Mouse (Mus musculus): ENCODE measurements around the gene Dnase1l1. TPM values are rescaled to one million over a fixed set of nuclear protein-coding genes. Genes with fewer than 3 reads are reported as not detected.

The Dnase1l1 gene
- total RNA-seq (2021) = 1 to 10 TPM; 3.0 to 3.3 TPM
- long read RNA-seq, experiment 1, partial matches to known transcripts = 0 of 5 reads
- long read RNA-seq, experiment 1, other reads (novel, unspliced or antisense) = 5 of 5 reads
- long read RNA-seq, experiment 2, partial matches to known transcripts = 1 of 3 reads
- long read RNA-seq, experiment 2, other reads (novel, unspliced or antisense) = 0 of 3 reads

DNA sequence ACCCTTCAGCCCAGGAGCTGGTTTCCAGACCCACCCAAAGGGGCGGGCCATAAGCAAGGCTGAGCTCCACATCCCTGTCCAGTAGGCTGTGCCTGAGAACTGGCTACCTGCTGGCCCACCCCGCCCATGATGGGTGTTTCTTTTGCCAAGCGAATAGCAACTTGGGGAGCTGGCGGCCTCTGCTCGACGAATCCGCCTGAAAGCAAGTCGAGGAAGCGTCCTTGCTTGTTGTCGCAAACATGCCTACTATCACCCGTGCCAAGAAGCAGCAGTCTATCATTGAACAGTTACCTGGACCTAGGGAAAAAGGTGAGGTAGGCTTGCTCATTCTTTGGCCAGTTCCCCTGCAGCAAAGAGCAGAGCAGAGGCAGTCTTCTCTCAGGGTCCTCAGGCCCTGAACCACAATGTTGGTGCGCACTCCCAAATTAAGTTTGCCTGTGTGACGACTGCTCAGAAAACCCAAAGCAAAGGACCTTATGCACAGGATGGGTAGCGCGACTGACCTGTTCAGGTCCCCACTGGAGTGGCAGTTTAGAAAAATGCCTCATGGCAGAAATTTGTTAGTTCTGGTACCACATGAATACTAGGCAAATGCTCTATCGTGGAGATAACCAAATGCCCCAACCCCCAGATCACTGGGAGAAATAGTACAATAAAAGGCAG is at the start of gene Dnase1l1, which contains the start of gene Taz:
TSS of gene Dnase1l1 (minus strand) at position 606 of the 663 bp plus-strand sequence.
TSS of gene Taz (plus strand) at position 181 of the 663 bp plus-strand sequence.
- peak; percentile 21 to 52 for DNase-seq (ENCODE audit: low spot score in 2 of 2)

- DNase-seq (ENCODE audit: low spot score in 2 of 2) = no peak
Observed at GRCm38 (mm10) chrX:74330166-74330930, 48.2 kb upstream of the Dnase1l1 start.

GRCm38 (mm10) chrX:74329215-74329671 is 47.1 kb upstream of the Dnase1l1 start:
- no peak for DNase-seq (ENCODE audit: low spot score in 2 of 2)

DNA sequence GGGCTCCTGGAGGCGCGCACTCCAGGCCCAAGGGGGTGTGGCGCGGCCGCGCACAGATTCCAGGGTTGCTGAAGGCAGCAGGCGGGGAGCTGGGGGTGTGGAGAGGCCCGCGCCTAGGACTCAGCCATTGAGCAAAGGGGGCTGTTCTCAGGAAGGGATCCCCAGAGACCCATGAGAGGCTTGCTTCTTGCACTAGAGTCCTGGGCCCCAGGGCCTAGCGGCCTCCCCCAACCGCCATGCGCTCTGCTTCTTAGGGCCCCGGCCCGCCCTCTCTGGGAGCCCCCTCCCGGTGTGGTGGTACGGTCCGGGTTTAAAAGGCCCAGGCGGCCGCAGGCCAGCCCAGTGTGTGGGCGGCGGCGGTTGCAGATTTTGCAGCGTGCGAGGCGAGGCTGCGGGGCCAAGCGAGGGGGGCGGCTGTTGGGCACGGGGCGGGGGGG is 46.6 kb upstream of the Dnase1l1 start, which contains the start of gene Plxna3:
TSS of gene Plxna3 (plus strand) at position 342 of the 437 bp plus-strand sequence.
- peak; percentile 43 to 58 for DNase-seq (ENCODE audit: low spot score in 2 of 2)

- DNase-seq (ENCODE audit: low spot score in 2 of 2) = peak; percentile 85 to 89
Observed at GRCm38 (mm10) chrX:74312540-74313464, 30.7 kb upstream of the Dnase1l1 start, which contains the start of gene Fam50a. TSS of gene Fam50a (plus strand) at chrX:74313033.

DNA sequence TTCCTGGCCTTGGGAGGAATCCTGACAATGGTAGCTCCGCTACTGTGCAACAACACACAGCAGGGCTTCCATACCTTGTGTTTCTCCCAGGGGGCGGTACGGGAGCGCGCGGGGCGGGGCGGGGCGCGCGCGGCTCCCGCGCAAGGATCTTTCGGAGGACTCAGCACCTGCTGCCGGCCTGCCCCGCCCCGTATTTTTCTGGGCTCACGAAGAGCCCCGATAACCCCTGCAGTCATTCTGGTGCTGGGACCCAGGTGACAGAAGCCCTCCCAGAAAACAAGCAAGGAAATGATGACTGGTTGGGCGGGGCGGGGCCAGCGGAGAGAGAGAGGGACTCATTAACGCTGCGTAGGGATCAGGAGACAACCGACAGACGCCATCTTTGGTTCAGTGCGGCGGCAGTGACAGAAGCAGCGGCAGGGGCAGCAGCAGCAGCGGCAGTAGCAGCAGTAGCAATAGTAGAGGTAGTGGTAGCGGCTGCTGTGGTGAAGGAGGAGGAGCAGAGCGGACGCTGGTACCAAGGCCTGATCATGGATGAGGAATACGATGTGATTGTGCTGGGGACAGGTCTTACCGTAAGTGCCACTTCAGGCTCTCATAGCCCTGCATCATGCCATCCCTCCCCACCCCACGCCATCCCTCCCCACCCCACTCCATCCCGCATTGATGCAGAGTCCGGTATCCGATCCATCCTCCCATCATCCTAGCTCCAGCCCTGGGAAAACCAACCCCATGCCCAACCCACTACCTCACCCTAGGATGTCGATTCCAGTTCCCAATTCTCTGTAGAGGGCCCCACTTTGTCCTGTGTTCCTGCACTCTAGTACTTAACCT is 22.9 kb upstream of the Dnase1l1 start, which contains the start of gene Gdi1:
TSS of gene Gdi1 (plus strand) at position 132 of the 834 bp plus-strand sequence.
- peak; percentile 52 to 67 for DNase-seq (ENCODE audit: low spot score in 2 of 2)

DNA sequence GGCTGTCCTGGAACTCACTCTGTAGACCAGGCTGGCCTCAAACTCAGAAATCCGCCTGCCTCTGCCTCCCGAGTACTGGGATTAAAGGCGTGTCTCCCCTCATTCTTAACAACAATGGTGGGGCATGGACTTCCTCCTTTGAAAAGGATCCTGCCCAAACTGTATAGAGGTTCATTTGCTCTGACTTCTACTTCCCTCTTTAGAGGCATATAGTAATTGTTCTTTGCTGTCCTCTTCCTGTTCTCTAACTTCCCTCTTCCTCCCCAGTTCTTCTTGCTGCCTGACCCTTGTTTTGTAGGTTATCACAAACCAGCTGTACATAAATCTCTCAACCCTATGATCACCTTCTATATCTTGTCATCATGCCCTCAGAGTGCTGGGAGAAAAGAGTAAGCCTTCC is 17.6 kb upstream of the Dnase1l1 start:
- no peak for DNase-seq (ENCODE audit: low spot score in 2 of 2)

GRCm38 (mm10) chrX:74298348-74298747 is 16.2 kb upstream of the Dnase1l1 start:
- DNase-seq (ENCODE audit: low spot score in 2 of 2) = no peak

DNA sequence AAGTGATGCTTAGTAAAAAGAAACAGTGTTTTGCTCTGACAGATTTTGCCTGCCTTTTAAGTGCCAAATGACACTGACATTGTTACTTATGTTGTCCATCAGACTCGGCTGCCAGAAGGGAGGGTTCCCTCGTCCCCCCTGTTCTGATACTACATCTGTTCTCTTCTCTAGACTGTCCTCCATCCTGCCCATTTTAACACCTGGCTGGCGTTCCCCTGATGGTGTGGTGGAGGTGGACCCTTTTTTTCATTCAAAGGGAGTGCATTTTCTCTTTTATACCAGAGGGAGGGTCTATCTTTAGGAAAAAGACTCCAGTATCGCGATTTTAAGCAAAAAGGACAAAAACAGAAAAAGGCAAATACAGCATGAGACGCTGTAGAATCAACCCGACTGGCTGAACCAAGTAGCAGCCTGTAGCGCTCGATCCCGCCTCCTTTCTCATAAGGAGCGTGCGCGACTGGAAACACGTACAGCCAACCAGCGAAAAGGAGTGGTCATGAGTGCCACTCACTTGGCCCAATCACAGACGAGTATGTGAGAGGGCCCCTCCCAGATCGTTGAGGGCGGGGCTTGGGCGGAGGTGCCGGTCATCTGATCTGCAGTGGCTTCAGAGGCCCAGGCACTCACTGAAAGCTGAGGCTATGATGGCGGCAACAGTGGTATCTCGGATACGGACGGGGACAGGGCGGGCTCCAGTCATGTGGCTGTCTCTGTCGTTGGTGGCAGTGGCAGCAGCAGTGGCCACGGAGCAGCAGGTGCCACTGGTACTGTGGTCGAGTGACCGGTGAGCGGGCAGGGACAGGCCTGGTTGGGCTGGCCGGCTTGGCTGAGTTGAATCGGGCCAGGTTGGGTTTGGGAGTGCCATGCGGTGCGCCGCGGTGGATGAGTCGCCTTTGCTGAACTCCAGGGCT is 14.7 kb upstream of the Dnase1l1 start, which contains the start of gene Atp6ap1:
TSS of gene Atp6ap1 (plus strand) at position 560 of the 911 bp plus-strand sequence.
- peak; percentile 90 to 91 for DNase-seq (ENCODE audit: low spot score in 2 of 2)

- DNase-seq (ENCODE audit: low spot score in 2 of 2) = no peak
Observed at GRCm38 (mm10) chrX:74293431-74293830, 11.3 kb upstream of the Dnase1l1 start.

GRCm38 (mm10) chrX:74283092-74283437 is 928 bp upstream of the Dnase1l1 start:
- DNase-seq (ENCODE audit: low spot score in 2 of 2) = no peak

- peak; percentile 78 to 83 for DNase-seq (ENCODE audit: low spot score in 2 of 2)
Observed at GRCm38 (mm10) chrX:74282395-74283091, 406 bp upstream of the Dnase1l1 start.

DNA sequence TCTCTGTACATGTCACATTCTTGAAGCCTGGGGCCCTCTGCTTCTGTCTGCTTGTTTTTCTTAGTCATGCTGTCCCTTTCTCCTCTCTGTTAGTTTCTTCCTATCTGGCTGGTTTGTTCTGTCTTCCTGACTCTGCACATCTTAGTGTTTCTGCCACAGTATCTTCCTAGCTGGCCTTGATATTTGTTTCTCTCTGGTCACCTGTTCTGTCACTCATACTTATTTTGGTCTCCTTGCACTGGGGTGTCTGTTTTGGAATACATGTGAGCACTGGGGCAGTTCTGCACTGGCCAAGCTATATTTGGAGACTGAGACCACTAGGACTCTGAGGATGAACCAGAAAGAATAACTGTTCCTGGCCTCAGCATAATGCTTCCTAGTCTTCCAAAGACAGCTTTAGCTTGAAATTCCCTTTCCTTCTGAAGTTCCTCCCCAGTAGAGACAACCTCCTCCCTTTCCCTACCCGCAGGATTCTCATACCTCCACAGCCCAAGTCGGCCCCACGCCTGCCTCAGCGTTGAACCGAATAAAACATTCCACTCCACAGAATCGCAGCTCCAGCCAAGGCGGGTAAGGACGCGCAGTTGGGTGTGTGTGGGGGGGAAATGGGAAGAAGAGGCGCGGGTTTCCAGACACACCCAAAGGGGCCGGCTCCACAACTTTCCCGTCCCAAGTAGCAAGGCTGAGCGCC is 951 bp downstream of the Dnase1l1 start:
- no peak for DNase-seq (ENCODE audit: low spot score in 2 of 2)

DNA sequence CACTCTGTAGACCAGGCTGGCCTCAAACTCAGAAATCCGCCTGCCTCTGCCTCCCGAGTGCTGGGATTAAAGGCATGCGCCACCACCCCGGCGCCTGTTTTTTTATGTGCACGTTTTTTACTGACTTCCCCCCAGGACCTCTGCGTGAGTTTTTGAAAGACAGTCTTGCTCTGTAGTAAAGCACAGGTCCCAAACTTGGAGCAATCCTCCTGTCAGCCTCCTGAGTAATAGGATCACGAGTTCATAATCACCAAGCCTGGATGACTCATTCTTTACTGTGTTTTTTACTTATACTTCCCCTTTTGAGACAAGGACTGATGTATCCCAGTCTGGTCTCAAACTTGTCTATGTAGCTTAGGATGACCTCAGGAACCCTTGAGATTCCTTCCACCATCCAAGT is 4.2 kb downstream of the Dnase1l1 start:
- DNase-seq (ENCODE audit: low spot score in 2 of 2) = no peak

DNA sequence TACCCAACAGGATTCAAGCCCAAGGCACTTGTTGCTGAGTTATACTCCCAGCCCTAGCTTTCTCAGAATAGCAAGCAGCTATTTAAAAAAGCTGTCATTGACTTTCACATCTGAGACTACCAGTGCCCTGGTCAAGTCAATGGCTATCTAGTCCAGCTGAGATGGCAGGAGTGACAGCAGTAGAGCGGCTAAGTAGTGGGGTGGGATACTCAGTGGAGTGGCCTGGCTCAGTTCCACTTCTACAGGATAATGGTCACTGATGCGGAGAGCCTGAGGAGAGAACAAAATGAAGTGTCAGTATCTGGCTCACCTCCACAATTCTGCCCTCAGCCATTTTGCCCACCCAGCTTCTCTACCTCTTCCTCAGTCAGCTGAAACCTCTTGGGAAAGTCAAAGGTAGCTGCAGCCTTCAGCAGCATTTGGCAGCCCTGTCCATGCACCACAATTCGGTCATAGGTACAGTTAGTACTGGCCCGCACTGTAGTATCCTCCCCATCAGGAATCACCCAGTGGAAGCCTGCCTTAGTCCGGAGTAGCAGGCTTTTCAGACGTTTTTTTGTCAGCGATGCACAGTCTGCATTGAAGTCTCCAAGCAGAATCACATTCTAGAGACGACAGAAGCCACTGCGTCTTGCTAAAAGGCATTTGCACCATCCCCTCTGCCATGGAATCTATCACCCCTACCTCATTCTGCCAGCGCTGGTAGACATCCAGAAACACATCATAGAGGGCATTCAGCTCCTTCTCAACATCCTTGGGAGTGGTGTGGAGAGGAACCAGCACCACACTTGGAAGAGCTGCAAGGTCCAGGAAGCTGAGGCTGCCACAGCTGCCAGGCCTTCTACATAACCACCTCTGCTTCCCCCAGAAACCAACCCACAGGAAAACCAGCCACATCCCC is 8.5 kb downstream of the Dnase1l1 start:
- no peak for DNase-seq (ENCODE audit: low spot score in 2 of 2)

DNA sequence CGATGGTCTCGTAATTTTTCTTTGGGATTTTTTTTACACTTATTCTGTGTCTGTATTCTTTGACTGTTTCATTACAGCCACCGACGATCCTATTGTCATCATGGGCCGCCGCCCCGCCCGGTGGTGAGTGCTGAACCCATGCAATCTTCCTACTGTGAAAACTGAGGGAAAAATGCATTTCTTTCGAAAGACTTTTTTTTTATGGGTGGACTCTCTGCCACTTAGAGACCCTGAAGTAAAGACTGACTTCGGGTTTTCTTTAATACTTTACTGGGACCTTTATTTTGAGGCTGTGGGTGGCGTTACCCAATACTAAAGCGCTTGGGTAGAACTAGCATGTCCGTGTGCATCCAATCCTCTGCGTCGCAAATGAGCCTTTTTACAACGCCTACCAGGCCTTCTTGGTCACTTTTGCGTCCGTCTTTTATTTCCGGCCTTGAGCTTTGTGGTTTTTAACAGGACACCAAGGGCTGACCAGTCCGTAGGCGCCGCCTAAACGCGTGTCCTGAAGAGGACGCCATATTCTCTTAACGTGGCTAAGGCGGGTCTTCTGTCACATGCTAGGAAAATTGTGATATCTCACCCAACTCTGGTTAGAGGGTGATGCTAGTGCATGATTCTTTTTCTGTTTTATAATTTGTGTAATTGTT is 11.1 kb downstream of the Dnase1l1 start:
- DNase-seq (ENCODE audit: low spot score in 2 of 2) = no peak
